Mouse (Mus musculus) bone marrow macrophage, adult 2 months (primary cell): ENCODE measurements around the gene Thrap3.

ENCODE experiments used
- CTCF ChIP-seq: IDR thresholded peaks from 2 replicates; pipeline ENCODE4 v1.5.1; 2012; ENCODE audit warnings: low read depth, mild to moderate bottlenecking, low read length, moderate library complexity
- POLR2A ChIP-seq: IDR thresholded peaks from 2 replicates; pipeline ENCODE4 v1.6.1; 2012; ENCODE audit warnings: mild to moderate bottlenecking, low read depth, low read length, borderline replicate concordance

DNA sequence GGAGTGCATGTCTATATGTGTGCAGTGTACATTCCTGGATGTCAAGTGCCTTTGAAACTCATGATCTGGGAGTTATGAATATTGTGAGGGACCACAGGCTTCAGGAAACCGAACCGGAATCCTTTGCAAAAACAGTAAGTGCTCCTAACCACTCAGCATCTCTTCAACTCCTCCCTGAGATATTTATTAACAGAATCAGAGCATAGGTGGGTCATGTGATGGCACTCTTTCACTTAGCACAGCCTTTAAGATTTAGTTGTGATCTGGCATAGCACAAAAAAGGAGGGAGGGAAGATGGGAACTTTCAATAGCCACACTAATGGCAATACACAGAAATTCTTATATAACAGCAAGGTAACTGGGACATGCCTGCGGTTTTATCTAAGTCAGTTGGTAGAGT, 15.5 kb downstream of the Thrap3 start:
- TF ChIP-seq POLR2A (no peak), CTCF (no peak)
